Mouse (Mus musculus): ENCODE results near the gene Tanc2.

Gene Tanc2

DNA sequence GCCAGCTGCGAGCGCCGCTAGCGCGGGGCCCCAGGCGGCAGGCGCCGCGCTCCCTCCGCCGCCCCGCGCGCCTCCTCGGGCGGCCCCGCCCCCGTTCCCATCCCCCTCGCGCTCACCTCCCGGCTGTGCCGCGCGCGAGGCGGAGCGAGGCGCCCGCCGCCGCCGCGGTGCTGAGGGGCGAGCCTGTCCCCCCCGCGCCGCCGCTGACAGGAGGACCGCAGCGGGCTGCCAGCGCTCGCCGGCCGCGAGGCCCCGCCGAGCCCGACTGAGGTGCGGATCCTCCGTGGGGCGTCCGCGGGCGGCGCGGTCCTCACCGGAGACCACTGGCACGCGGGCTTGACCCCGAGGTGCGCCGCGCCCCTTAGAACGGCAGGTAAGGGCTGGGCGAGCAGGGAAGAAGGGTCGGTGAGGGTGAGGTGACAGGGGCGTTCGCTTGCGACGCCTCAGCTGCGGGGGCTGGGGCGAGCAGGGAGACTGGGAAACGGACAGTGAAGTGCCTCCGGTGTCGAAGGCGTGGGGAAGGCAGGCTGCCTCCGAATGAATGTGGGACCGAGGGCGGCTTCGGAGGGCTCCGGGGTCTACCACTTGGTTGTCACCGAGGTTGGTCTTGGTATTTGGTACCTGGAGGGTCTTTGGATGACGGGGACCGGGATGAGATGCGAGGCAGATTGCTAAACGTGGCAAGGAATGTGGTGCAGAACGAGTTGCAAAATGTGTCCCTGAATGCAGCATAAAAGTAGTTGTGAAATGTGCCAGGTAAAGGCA is at the start of gene Tanc2:
Tanc2 (plus strand) TSS at position 110 of the 765 bp plus-strand sequence.
- in situ Hi-C loops (cut with MboI, MseI) = loop anchor here (5.0 kb wide), 1 partner anchor 243 kb away; no protein-coding TSS in a partner anchor

DNA sequence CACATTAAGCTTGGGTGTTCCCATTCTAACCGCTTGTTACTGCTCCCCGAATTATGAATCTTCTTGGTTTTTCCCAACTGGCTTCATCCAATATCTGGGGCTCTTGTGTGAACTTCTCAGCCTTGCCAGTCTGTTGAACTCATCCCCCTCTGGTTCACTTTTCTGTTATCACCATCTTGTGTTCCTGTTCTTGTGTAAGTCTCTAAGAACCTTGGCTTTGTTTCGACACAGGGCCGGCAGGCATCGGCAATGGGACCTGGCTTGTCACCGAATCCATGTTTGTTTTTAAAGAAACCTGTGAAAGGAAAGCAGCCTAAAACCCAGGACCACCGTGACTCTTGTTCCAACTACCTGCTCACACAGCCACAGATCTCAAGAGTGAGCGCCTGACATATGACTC is 49.0 kb upstream of the Tanc2 start:
- in situ Hi-C loops (cut with MboI, MseI) = no loop called here

DNA sequence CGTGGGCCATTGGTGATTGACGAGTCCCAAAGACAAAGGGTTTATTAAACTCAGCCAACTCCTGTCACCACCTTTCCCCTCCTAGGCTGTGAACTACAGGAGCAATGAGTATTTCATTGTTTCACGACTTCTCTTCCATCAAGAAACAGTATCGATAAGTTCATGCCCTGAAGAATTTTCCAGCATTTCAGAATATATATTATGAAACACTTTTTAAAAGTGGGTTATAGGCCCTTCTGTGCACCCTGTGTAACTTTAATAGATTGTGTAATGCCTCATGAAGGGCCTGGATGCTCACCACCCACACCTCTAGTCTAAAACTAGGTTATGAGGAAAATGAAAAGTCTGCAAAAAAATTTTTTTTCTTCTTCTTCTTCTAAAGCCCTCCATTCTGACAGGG is 48.4 kb upstream of the Tanc2 start:
- in situ Hi-C loops (cut with MboI, MseI) = no loop called here

DNA sequence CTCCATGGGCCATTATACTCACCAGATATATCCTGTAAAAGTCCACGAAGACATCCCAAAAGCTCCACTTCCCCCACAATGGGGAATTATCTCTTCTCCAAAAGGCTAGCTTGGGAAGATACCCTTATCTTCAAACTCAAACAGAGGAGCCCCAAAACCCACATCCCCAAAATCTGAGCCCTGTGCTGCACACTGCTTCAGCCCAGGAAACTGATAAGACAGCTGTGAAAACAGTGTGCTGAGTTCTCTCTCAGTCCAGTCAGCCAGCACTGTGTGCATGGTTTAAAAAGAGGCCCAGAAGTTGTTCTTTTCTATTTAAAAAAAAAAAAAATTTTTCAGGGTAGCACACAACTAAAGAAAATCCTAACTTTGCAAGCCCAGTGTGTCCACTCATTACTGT is 47.7 kb upstream of the Tanc2 start:
- in situ Hi-C loops (cut with MboI, MseI) = no loop called here

DNA sequence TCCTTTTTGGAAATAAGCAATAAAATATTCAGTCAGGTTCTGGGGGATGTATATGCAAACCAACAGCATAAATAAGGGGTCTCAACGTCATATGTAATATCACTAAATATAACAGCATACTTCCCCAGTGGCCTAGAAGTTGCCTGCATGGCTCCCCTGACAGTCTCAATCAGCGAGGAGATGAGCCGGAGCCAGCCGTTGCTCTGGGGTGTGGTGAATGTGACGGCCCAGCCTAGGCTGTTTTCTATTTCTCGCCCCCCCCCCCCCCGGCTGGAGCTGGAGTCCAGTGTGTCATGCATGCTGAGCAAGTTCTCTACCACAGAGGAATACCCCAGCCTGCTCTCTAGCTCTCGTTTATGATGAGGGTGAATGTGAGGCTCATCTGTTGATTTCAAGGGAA is 44.0 kb upstream of the Tanc2 start:
- in situ Hi-C loops (cut with MboI, MseI) = no loop called here

DNA sequence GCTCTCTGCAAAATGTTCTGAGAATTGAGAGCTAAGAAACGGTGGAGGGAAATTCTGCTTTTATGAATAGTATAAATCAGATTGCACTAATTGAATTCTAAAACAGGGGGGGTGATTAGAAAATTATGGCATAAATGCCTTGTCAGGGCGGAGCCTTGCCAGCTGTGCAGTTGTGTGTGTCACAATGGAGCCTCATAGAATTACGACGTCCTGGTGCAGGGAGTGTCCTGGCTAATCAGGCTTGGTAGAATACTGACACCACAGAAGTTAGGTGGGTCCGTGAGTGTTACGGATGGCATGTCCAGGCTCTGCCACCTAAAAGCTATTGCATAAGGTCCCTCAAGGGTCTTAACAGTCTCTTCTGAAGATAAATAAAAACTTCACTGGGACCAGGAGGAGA is 43.4 kb upstream of the Tanc2 start:
- in situ Hi-C loops (cut with MboI, MseI) = no loop called here

- in situ Hi-C loops (cut with MboI, MseI) = no loop called here
Measured at GRCm38 (mm10) chr11:105548383-105548782, 41.4 kb upstream of the Tanc2 start.

GRCm38 (mm10) chr11:105549164-105550121 is 40.3 kb upstream of the Tanc2 start:
- in situ Hi-C loops (cut with MboI, MseI) = no loop called here

- in situ Hi-C loops (cut with MboI, MseI) = no loop called here
Measured at GRCm38 (mm10) chr11:105557285-105557684, 32.5 kb upstream of the Tanc2 start.

DNA sequence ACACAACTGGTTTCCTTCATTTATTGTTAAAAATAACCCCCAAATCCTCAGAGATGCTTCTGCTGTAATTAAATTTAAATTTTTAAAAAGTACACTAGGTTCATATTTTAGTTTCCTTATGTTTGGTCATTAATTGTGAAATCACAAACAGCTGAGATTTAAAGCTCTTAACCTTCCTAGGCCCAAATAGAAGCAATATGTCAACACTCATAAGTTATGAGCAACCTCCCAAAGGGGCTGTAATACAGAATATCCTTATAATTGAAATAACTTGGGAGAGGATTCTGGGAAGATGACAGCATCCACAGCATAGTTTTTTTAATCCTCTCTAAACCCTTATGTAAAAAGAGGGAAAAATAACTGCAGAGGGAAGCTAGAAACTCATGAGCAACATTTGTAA is 31.7 kb upstream of the Tanc2 start:
- in situ Hi-C loops (cut with MboI, MseI) = no loop called here

DNA sequence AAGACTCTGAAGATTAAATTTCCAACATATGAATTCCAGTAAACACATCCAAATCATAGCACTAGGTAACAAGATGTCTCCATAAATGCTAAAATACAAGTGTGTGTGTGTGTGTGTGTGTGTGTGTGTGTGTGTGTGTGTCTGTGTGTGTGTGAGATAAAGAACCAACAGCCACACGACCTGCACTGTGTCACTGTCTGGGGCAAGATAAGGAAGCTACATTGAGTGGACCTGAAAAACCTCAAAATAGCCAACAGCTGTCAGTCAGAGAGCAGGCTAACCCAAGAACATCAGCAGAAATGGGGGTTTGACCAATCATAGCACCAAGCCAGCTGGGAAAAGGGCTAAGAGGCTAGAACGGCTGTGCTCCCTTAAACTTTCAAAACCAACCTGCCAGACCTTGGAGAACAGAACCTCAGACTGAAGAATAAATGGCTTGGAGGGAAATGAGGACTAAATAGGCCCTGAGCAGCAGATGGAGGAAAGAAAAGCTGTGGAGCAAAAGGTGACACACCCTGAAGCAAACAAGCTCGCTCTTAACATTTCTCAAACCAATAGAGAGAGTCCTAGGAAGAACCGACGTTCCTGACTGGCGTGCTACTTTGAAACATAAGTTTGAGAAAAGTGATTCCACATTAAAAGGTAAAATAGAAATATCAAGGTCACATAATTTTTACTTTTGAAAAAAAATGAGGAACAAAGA is 30.8 kb upstream of the Tanc2 start:
- in situ Hi-C loops (cut with MboI, MseI) = no loop called here

DNA sequence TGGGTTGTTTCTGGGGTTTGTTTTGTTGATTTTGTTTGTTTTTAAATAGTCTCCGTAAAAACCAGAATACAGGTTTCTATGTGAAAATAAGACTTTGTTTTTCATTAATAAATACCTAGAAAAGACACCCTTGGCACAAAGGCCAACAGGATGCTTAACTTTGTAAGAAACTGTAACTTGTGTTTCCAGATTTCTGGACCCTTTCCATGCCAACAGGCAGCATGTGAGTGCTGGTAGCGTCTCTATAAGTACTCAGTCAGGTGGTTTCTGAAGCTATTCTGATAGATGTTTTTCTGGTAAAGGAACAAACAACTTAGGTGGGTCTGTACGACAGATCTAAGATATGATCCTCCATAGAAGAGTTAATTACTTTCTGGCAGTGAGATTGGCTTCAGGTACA is 26.2 kb upstream of the Tanc2 start:
- in situ Hi-C loops (cut with MboI, MseI) = no loop called here

DNA sequence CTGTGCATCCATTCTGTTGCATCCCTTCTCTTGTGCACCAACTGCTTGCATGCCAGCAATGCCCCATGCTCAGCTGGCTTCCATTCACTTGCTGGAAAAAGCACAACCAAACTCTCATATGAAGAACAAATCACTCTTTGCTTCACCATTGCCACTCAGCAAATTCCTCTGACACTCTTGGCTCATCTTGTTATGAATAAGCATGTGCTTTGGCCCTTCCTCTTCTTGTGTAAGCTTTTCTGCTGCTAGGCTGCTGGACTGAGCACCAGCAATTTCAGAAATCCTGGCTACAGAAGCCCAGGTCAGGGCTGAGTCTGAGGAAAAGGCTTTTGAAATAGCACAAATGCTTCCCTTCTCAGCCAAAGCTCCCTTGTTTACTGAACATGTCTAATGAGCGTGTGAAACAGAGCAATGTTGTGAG is 22.6 kb upstream of the Tanc2 start:
- in situ Hi-C loops (cut with MboI, MseI) = no loop called here

DNA sequence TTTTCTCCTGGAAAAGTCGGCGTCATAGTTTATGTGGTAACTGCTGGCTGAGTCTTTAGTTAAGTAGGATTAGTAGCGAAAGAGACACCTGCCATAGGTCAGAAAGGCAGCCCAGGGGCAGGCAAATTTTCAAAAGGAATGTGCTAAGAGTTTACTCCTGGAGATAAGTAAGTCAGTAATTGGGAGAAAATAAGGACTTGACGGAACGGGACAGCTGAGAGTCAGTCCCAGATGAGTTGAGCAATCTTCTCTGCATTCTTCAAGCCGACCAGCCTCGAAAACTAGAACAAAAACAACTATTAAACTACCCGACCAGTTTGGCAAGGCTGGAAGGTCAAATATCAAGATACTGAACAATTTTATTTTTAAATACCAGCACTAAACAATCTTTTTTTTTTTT is 17.8 kb upstream of the Tanc2 start:
- in situ Hi-C loops (cut with MboI, MseI) = no loop called here

- in situ Hi-C loops (cut with MboI, MseI) = no loop called here
Measured at GRCm38 (mm10) chr11:105574241-105574640, 15.5 kb upstream of the Tanc2 start.

- in situ Hi-C loops (cut with MboI, MseI) = no loop called here
Measured at GRCm38 (mm10) chr11:105577211-105577610, 12.6 kb upstream of the Tanc2 start.

- in situ Hi-C loops (cut with MboI, MseI) = no loop called here
Measured at GRCm38 (mm10) chr11:105582020-105582419, 7.8 kb upstream of the Tanc2 start.

GRCm38 (mm10) chr11:105589231-105589876 is 432 bp upstream of the Tanc2 start:
- in situ Hi-C loops (cut with MboI, MseI) = no loop called here

DNA sequence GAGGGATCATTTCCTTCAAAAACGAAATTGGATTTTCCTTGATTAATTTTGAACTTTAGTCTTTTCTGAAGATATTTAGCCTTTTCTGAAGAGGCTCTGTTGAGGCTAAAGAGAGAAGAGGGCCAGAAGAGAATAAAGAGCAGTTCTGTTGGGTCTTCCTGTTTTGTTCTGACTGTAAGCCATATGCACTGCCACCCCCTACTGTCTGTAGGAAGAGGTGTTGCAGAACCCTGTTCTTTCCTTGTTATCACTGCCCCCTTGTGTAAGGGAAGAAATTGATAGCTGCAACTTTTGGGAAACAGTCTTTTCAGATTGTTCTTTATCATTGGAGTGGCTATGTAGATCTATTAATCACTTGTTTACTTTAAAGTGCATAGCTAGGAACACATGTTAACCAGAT is 2.1 kb downstream of the Tanc2 start:
- in situ Hi-C loops (cut with MboI, MseI) = loop anchor here (5.0 kb wide), 1 partner anchor 245 kb away; no protein-coding TSS in a partner anchor

- in situ Hi-C loops (cut with MboI, MseI) = no loop called here
Measured at GRCm38 (mm10) chr11:105602177-105602576, 12.4 kb downstream of the Tanc2 start.

- in situ Hi-C loops (cut with MboI, MseI) = no loop called here
Measured at GRCm38 (mm10) chr11:105626201-105626600, 36.4 kb downstream of the Tanc2 start.
